Mouse (Mus musculus) spleen, adult 18-20 months (tissue): ENCODE data around the gene Nr5a1.
A peak's percentile ranks its signal among the peaks of the same experiment; 100 is the strongest.

ENCODE experiments used
- DNase-seq, 2 experiments: peaks; one replicate each; pipeline ENCODE4 v3.0.0; 2022; ENCODE audit warnings: mixed read lengths in 2 of 2

Nr5a1 gene

DNA sequence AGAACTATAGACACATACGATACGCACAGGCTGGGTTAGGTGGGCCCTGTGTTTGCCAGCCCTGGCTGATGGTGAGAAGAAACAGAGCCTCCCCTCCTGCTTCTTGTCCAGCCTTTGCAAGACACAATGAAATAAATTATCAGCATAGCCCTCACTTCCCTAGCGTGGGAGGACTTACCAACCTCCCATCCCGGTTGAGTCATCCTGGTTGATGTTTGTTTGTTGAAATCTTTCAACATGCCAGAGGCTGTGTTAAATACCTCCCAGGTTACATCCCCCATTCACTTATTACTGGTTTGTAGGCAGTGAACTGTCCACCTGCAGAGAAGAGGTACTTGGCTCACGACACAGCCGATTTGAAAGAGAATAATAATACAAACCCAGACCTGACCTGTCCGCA is 66.7 kb downstream of the Nr5a1 start:
- no peak for DNase-seq

DNA sequence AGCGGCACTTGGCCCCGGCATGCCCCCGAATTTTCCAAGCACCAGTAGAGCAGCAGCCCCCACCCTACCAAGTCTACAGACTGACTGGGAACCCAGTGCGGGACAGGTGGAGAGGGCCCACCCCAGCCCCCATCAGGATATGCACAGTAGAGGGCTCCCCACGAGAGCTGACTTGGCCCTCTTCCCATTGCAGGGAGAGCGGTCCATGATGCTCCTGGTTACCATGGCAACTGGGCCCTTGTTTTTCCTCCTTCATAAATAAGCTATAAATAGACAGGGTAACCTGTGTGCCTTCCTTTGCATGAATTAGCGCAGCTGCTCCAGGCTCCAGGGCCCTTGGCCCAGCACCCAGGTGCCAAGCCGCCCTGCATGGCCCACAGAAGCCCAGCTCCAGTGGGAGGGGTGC is 67.1 kb downstream of the Nr5a1 start:
- DNase-seq, result no peak

DNA sequence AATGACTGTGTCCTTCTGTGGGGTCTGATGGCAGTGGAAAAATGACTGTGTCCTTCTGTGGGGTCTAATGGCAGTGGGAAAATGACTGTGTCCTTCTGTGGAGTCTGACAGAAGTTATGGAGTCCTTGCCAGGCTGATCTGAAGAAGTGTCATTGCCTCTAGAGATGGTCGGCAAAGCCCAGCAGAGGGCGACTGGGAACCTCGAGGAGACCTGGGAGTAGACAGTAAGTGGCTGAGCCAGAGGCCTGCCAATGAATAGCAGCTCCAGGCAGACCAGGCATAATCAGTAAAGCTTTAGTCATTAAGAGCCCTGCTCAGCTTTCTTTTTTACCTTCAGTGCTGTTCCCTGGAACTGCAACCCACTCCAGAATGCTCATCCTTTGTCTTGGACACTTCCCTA is 68.4 kb downstream of the Nr5a1 start:
- DNase-seq, result peak; percentile 29 to 56

DNA sequence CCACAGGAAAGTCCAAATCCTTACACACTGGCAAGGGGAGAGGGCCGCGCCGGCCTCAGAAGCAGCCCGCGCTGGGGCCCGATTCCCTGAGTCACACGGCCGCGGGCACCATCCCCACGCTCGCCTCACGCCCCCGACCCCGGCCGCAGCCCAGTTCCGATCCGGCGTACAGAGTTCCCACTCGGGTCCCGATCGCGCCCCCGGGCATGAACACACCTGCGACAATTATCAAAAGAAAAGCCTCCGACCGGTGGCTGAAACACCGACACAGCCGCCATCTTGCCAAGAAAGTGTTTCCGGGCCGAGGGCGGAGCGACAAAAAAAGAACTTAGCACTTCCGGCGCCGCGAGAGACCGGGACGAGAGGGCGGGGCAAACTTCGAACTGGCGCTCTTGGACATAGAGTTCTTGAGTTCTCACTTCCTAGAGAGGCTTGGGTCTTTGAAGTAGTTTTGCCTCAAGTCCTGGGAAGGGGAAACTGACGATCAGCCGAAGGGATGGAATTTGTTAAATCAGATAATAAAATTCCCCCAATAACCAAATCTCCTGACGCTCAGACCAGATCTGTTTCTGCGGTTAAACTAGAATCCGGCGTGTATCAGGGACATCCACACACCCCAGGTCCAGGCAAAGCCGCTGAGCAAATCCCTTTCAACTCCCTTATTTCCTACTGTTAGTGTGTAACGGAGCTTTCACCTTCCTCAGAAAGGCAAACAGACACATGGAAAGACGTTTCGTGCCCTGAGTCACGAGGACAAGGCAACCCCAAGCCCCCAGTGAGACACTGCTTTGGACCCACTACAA is 70.5 kb downstream of the Nr5a1 start, which contains the start of gene Psmb7:
TSS of gene Psmb7 (minus strand) at position 463 of the 803 bp plus-strand sequence.
- peak; percentile 77 to 84 for DNase-seq
